Mouse (Mus musculus) CH12.LX (cell line): ENCODE results near the gene Mgat4b. TPM values are rescaled to one million over a fixed set of nuclear protein-coding genes. Genes with fewer than 3 reads are reported as not detected.

Source experiments
- DNase-seq: peaks from one replicate; pipeline ENCODE4 v3.0.0-alpha.2; 2013; ENCODE audit errors: extremely low read depth
- H3K27ac ChIP-seq: 2 replicates; pipeline ENCODE4 v1.5.1; 2012; ENCODE audit warnings: low read depth, mild to moderate bottlenecking, control low read depth, moderate library complexity; ENCODE audit not compliant: insufficient read depth
- H3K27me3 ChIP-seq: replicated peaks from 2 replicates; pipeline ENCODE3; 2012; ENCODE audit warnings: inconsistent platforms
- H3K36me3 ChIP-seq, 2 experiments: replicated peaks in 1 of 2; 2 replicates each; pipeline versions ENCODE3 to v1.6.1; 2012; ENCODE audit warnings: inconsistent platforms in 1 of 2, low read length in 1 of 2, mild to moderate bottlenecking in 1 of 2, mixed read lengths in 1 of 2, moderate library complexity in 1 of 2; ENCODE audit not compliant: control insufficient read depth in 1 of 2, insufficient read depth in 1 of 2
- H3K4me1 ChIP-seq, 2 experiments: 2 replicates each; pipeline ENCODE4 v1.6.1; 2012; ENCODE audit warnings: inconsistent platforms in 1 of 2, moderate library complexity in 1 of 2; ENCODE audit not compliant: insufficient read depth in 2 of 2, control insufficient read depth in 1 of 2
- H3K4me2 ChIP-seq: 2 replicates; pipeline ENCODE4 v1.6.1; 2012; ENCODE audit warnings: low read depth, mild to moderate bottlenecking, control low read depth; ENCODE audit not compliant: poor library complexity, insufficient read depth, severe bottlenecking
- H3K4me3 ChIP-seq, 3 experiments: fragments of 150-350 bp in 1 of 3; sonication (generic) in 1 of 3; replicated peaks in 1 of 3; 2 replicates each; pipeline versions ENCODE3 to v1.5.1; 2011 to 2012; ENCODE audit warnings: low read depth in 2 of 3, low read length in 2 of 3, mild to moderate bottlenecking in 2 of 3, moderate library complexity in 2 of 3, control low read depth in 1 of 3, improper control_type of control experiment in 1 of 3, inconsistent platforms in 1 of 3, mixed read lengths in 1 of 3; ENCODE audit not compliant: poor library complexity in 1 of 3
- H3K79me2 ChIP-seq: replicated peaks from 2 replicates; pipeline ENCODE4 v1.6.1; 2012; ENCODE audit warnings: mild to moderate bottlenecking, moderate library complexity; ENCODE audit not compliant: control insufficient read depth, poor library complexity, insufficient read depth, severe bottlenecking; ENCODE audit errors: extremely low read depth
- H3K9ac ChIP-seq: 2 replicates; pipeline ENCODE4 v1.6.1; 2012; ENCODE audit warnings: low read depth, mild to moderate bottlenecking, control low read depth, moderate library complexity; ENCODE audit not compliant: insufficient read depth
- H3K9me3 ChIP-seq: replicated peaks from 2 replicates; pipeline ENCODE3; 2012; ENCODE audit warnings: low read length, inconsistent platforms, mixed read lengths
- BHLHE40 ChIP-seq: IDR thresholded peaks from 2 replicates; pipeline ENCODE4 v1.6.1; 2011; ENCODE audit warnings: mild to moderate bottlenecking, low read depth, low read length, improper control_type of control experiment
- CHD1 ChIP-seq: IDR thresholded peaks from 2 replicates; pipeline ENCODE4 v1.6.1; 2012; ENCODE audit warnings: low read depth, low read length, improper control_type of control experiment, inconsistent platforms
- E2F4 ChIP-seq: IDR thresholded peaks from 2 replicates; pipeline ENCODE4 v1.6.1; 2011; ENCODE audit warnings: low read depth, low read length, improper control_type of control experiment; ENCODE audit not compliant: insufficient replicate concordance
- ETS1 ChIP-seq: conservative IDR thresholded peaks from 2 replicates; pipeline ENCODE4 v1.6.1; 2012; ENCODE audit warnings: low read depth, mild to moderate bottlenecking, inconsistent platforms, low read length, improper control_type of control experiment, moderate library complexity
- GABPA ChIP-seq: IDR thresholded peaks from 2 replicates; pipeline ENCODE4 v1.6.1; 2012; ENCODE audit warnings: low read depth, low read length, improper control_type of control experiment, inconsistent platforms; ENCODE audit not compliant: insufficient replicate concordance
- HCFC1 ChIP-seq: IDR thresholded peaks from 2 replicates; pipeline ENCODE4 v1.6.1; 2012; ENCODE audit warnings: low read depth, mild to moderate bottlenecking, inconsistent platforms, low read length, improper control_type of control experiment
- JUND ChIP-seq: conservative IDR thresholded peaks from 2 replicates; pipeline ENCODE4 v1.6.1; 2011; ENCODE audit warnings: low read depth, low read length, improper control_type of control experiment
- MAFK ChIP-seq: IDR thresholded peaks from 2 replicates; pipeline ENCODE4 v1.6.1; 2011; ENCODE audit warnings: low read length, improper control_type of control experiment; ENCODE audit not compliant: insufficient replicate concordance
- MAX ChIP-seq: IDR thresholded peaks from 2 replicates; pipeline ENCODE4 v1.6.1; 2011; ENCODE audit warnings: low read length, improper control_type of control experiment
- MAZ ChIP-seq: IDR thresholded peaks from 2 replicates; pipeline ENCODE4 v1.6.1; 2012; ENCODE audit warnings: low read depth, mild to moderate bottlenecking, inconsistent platforms, low read length, improper control_type of control experiment, moderate library complexity
- MEF2A ChIP-seq: IDR thresholded peaks from 2 replicates; pipeline ENCODE4 v1.6.1; 2014; ENCODE audit warnings: low read depth, mild to moderate bottlenecking, inconsistent platforms, low read length, improper control_type of control experiment, borderline replicate concordance
- NELFE ChIP-seq: IDR thresholded peaks from 2 replicates; pipeline ENCODE4 v1.6.1; 2011; ENCODE audit warnings: low read depth, low read length, improper control_type of control experiment
- PAX5 ChIP-seq: IDR thresholded peaks from 2 replicates; pipeline ENCODE4 v1.6.1; 2012; ENCODE audit warnings: low read length, inconsistent platforms, mixed read lengths
- POLR2A ChIP-seq: IDR thresholded peaks from 2 replicates; pipeline ENCODE4 v1.6.1; 2011; ENCODE audit warnings: low read depth, mild to moderate bottlenecking, improper control_type of control experiment, low read length
- POLR2AphosphoS2 ChIP-seq: IDR thresholded peaks from 2 replicates; pipeline ENCODE4 v1.6.1; 2011; ENCODE audit warnings: low read depth, low read length, improper control_type of control experiment
- RAD21 ChIP-seq: IDR thresholded peaks from 2 replicates; pipeline ENCODE4 v1.6.1; 2011; ENCODE audit warnings: low read depth, mild to moderate bottlenecking, low read length, improper control_type of control experiment, moderate library complexity
- TBP ChIP-seq: conservative IDR thresholded peaks from 2 replicates; pipeline ENCODE4 v1.6.1; 2011; ENCODE audit warnings: low read depth, low read length, improper control_type of control experiment
- TCF12 ChIP-seq: IDR thresholded peaks from 2 replicates; pipeline ENCODE4 v1.6.1; 2014; ENCODE audit warnings: low read depth, mild to moderate bottlenecking, inconsistent platforms, low read length, improper control_type of control experiment
- ZKSCAN1 ChIP-seq: IDR thresholded peaks from 2 replicates; pipeline ENCODE4 v1.6.1; 2012; ENCODE audit warnings: low read depth, inconsistent platforms, low read length, improper control_type of control experiment, borderline replicate concordance
- ZMIZ1 ChIP-seq: IDR thresholded peaks from 2 replicates; pipeline ENCODE4 v1.6.1; 2012; ENCODE audit warnings: low read depth, mild to moderate bottlenecking, inconsistent platforms, low read length, improper control_type of control experiment
- dilution Hi-C: fragments of 300-500 bp; cut with MboI; formaldehyde crosslinking; loops from 2 replicates; pipeline ENCODE4 v1.14.3; 2020; ENCODE audit warnings: low sequenced_read_pairs; ENCODE audit not compliant: extremely low pct_unique_long_range_greater_than_20kb, extremely low pct_ligation_motif_present
- in situ Hi-C: fragments of 300-500 bp; cut with MboI; formaldehyde crosslinking; loops from 3 replicates; pipeline ENCODE4 v1.14.3; 2019; ENCODE audit warnings: low sequenced_read_pairs, low pct_ligation_motif_present, low pct_unique_long_range_greater_than_20kb, mixed read lengths
- polyA plus RNA-seq: library from polyadenylated mRNA; unstranded; fragments of >175 nt; gene quantifications from 2 replicates; pipeline ENCODE4 v1.2.1, GENCODE M21; 2012; ENCODE audit warnings: low read depth; ENCODE audit not compliant: insufficient read length
- total RNA-seq, 2 experiments: library from RNA; depleted of rRNA; stranded (reverse); fragments of 300-350 nt in 1 of 2; fragments of >200 nt in 1 of 2; gene quantifications; 2 replicates each; pipeline ENCODE4 v1.2.3; 2012 to 2014

Gene Mgat4b
- total RNA-seq (2012; rRNA removed): 12.8 and 16.2 TPM in 2 replicates
- 4.2 and 4.6 TPM in 2 replicates for total RNA-seq (2014; rRNA removed)
- 27.2 and 27.4 TPM in 2 replicates for polyA plus RNA-seq

GRCm38 (mm10) chr11:50210505-50211151 lies at the start of gene Mgat4b, which contains the start of gene Sqstm1:
TSS of gene Mgat4b (plus strand) at chr11:50210890.
TSS of gene Sqstm1 (minus strand) at chr11:50210827.
- Histone ChIP-seq H3K4me3 (peak within 1 kb of the TSS; percentile 74 to 97 (median 89)), H3K9me3 (no peaks in the 10 kb centered on the region), H3K79me2 (peaks cover 47% of the 10 kb centered on the region), H3K27ac (peak within 1 kb of the TSS; percentile 94), H3K9ac (peak within 1 kb of the TSS; percentile 98), H3K4me2 (peak within 1 kb of the TSS; percentile 79), H3K27me3 (no peaks in the 10 kb centered on the region)
- in situ Hi-C loops: loop anchor here (5.0 kb wide), 1 partner anchor 33 kb away; no protein-coding TSS in a partner anchor
- peak; percentile 98 for TF ChIP-seq POLR2A
- TF ChIP-seq TCF12: peak; percentile 69
- TF ChIP-seq POLR2AphosphoS2: peak; percentile 88; the same call in 1 of the 2 replicates
- TF ChIP-seq ZKSCAN1: no peak
- TF ChIP-seq MAX: peak; percentile 44; the same call in 1 of the 2 replicates
- 0 out of 2 replicates have a peak, but pooled peaks have one; percentile 39 for TF ChIP-seq MEF2A
- TF ChIP-seq TBP: peak; percentile 97
- TF ChIP-seq E2F4: no peak
- peak; percentile 97 for TF ChIP-seq ZMIZ1
- peak; percentile 94 for TF ChIP-seq MAFK
- TF ChIP-seq MAZ: peak; percentile 63; the same call in 1 of the 2 replicates
- TF ChIP-seq PAX5: no peak
- TF ChIP-seq GABPA: no peak
- no peak for TF ChIP-seq JUND
- TF ChIP-seq BHLHE40: peak; percentile 10; the same call in 1 of the 2 replicates
- TF ChIP-seq HCFC1: no peak; the same call in 1 of the 2 replicates
- TF ChIP-seq RAD21: no peak
- TF ChIP-seq NELFE: peak; percentile 99
- 0 out of 2 replicates have a peak, but pooled peaks have one; percentile 33 for TF ChIP-seq CHD1
- peak; percentile 43; the same call in 1 of the 2 replicates for TF ChIP-seq ETS1
- TF ChIP-seq, all 38 proteins: peak for 13
- Histone ChIP-seq H3K4me1 (peaks cover 25 to 72% of the 10 kb centered on the region in 2 experiments), H3K36me3 (peaks cover 32 to 38% of the 10 kb centered on the region in 2 experiments)
- dilution Hi-C loops: no loop called here
- peak; percentile 82 for DNase-seq
